Mouse (Mus musculus): Measurements from ENCODE around the gene Mfsd7a. TPM values are rescaled to one million over a fixed set of nuclear protein-coding genes. Genes with fewer than 3 reads are reported as not detected.

The Mfsd7a gene
- 0.35 and 0.68 TPM in 2 replicates for polyA plus RNA-seq (2015; fragmentation: Nextera tagmentation; extraction: Ambion mirVana)

GRCm38 (mm10) chr5:108448785-108449668 is at the start of gene Mfsd7a:
Gene Mfsd7a, minus strand, starts transcription at chr5:108448891.

GRCm38 (mm10) chr5:108461082-108462065 is 12.7 kb upstream of the Mfsd7a start, which contains the start of gene Pcgf3:
Gene Pcgf3, plus strand, starts transcription at chr5:108461232.

GRCm38 (mm10) chr5:108433804-108434587 is 14.7 kb downstream of the Mfsd7a start, which contains the start of gene Atp5k:
Gene Atp5k, minus strand, starts transcription at chr5:108434448.

Other genes starting within 250 kb of the Mfsd7a start
- 27.8 and 33.8 TPM in 2 replicates for gene Dr1, start 180.0 kb downstream of the Mfsd7a start, polyA plus RNA-seq (2015; fragmentation: Nextera tagmentation; extraction: Ambion mirVana)
- gene Pigg, start 136.3 kb downstream of the Mfsd7a start, polyA plus RNA-seq (2015; fragmentation: Nextera tagmentation; extraction: Ambion mirVana): 2.6 and 5.1 TPM in 2 replicates
- gene Gm42517, start 81.0 kb downstream of the Mfsd7a start, polyA plus RNA-seq (2015; fragmentation: Nextera tagmentation; extraction: Ambion mirVana): 0.23 and 0.46 TPM in 2 replicates
- gene Pde6b, start 60.5 kb downstream of the Mfsd7a start, polyA plus RNA-seq (2015; fragmentation: Nextera tagmentation; extraction: Ambion mirVana): 0.14 TPM in 1 of 2 replicates, not detected in the other
- 514 and 634 TPM in 2 replicates for gene Atp5k, start 14.4 kb downstream of the Mfsd7a start, polyA plus RNA-seq (2015; fragmentation: Nextera tagmentation; extraction: Ambion mirVana)
- 9.8 and 10.1 TPM in 2 replicates for gene Pcgf3, start 12.3 kb upstream of the Mfsd7a start, polyA plus RNA-seq (2015; fragmentation: Nextera tagmentation; extraction: Ambion mirVana)
- 9.4 and 32.9 TPM in 2 replicates for gene Cplx1, start 101.1 kb upstream of the Mfsd7a start, polyA plus RNA-seq (2015; fragmentation: Nextera tagmentation; extraction: Ambion mirVana)
- gene Gak, start 180.9 kb upstream of the Mfsd7a start, polyA plus RNA-seq (2015; fragmentation: Nextera tagmentation; extraction: Ambion mirVana): 30.4 and 38.2 TPM in 2 replicates
- gene Tmem175, start 180.9 kb upstream of the Mfsd7a start, polyA plus RNA-seq (2015; fragmentation: Nextera tagmentation; extraction: Ambion mirVana): 24.9 and 38.2 TPM in 2 replicates
- gene Idua, start 211.4 kb upstream of the Mfsd7a start, polyA plus RNA-seq (2015; fragmentation: Nextera tagmentation; extraction: Ambion mirVana): 8.8 and 12.8 TPM in 2 replicates
- 4.3 and 5.5 TPM in 2 replicates for gene Dgkq, start 220.8 kb upstream of the Mfsd7a start, polyA plus RNA-seq (2015; fragmentation: Nextera tagmentation; extraction: Ambion mirVana)
- 1.2 and 1.6 TPM in 2 replicates for gene Slc26a1, start 226.7 kb upstream of the Mfsd7a start, polyA plus RNA-seq (2015; fragmentation: Nextera tagmentation; extraction: Ambion mirVana)
- gene Fgfrl1, start 243.5 kb upstream of the Mfsd7a start, polyA plus RNA-seq (2015; fragmentation: Nextera tagmentation; extraction: Ambion mirVana): 10.7 and 17.6 TPM in 2 replicates

Measured in adrenal gland, postnatal 0 days (tissue).